Mouse (Mus musculus) C2C12 (cell line): ENCODE measurements around the gene Efcab5. TPM values are rescaled to one million over a fixed set of nuclear protein-coding genes. Genes with fewer than 3 reads are reported as not detected.
"Not testable (repeated sequence)": the region's sequence is repeated elsewhere in the genome, so short reads cannot be mapped to it uniquely, and the experiment has no call there.

Source experiments
- H3K27me3 ChIP-seq: one replicate; pipeline ENCODE4 v1.6.1; 2011; ENCODE audit not compliant: control insufficient read depth, insufficient read depth, insufficient read length
- H3K36me3 ChIP-seq: one replicate; pipeline ENCODE4 v1.6.1; 2011; ENCODE audit not compliant: control insufficient read depth, insufficient read depth
- H3K4me3 ChIP-seq: one replicate; pipeline ENCODE4 v1.5.1; 2011; ENCODE audit warnings: mild to moderate bottlenecking, control low read depth; ENCODE audit not compliant: poor library complexity, insufficient read depth, severe bottlenecking
- H3K79me2 ChIP-seq: one replicate; pipeline ENCODE4 v1.6.1; 2011; ENCODE audit not compliant: control insufficient read depth, insufficient read depth
- H3K79me3 ChIP-seq: one replicate; pipeline ENCODE4 v1.6.1; 2011; ENCODE audit warnings: low read depth, control low read depth
- H3ac ChIP-seq: one replicate; pipeline ENCODE3; 2011; ENCODE audit warnings: low read depth; ENCODE audit not compliant: control insufficient read depth, insufficient read length
- CEBPB ChIP-seq: IDR thresholded peaks from one replicate; pipeline ENCODE4 v1.6.1; 2011; ENCODE audit warnings: low read depth, mild to moderate bottlenecking, control low read depth, moderate library complexity
- CTCF ChIP-seq: IDR thresholded peaks from one replicate; pipeline ENCODE4 v1.5.1; 2011; ENCODE audit not compliant: control insufficient read depth, insufficient read depth, insufficient read length
- FOSL1 ChIP-seq: IDR thresholded peaks from one replicate; pipeline ENCODE4 v1.8.0; 2011; ENCODE audit warnings: mild to moderate bottlenecking, low read length; ENCODE audit not compliant: poor library complexity, insufficient read depth, severe bottlenecking
- MAX ChIP-seq: IDR thresholded peaks from one replicate; pipeline ENCODE4 v1.6.1; 2011; ENCODE audit warnings: mild to moderate bottlenecking, control low read depth
- MYOD1 ChIP-seq: IDR thresholded peaks from one replicate; pipeline ENCODE4 v1.6.1; 2011; ENCODE audit warnings: low read depth; ENCODE audit not compliant: control insufficient read depth, insufficient read length
- MYOG ChIP-seq: IDR thresholded peaks from one replicate; pipeline ENCODE4 v1.6.1; 2011; ENCODE audit not compliant: control insufficient read depth, insufficient read length; ENCODE audit errors: extremely low read depth
- USF1 ChIP-seq: IDR thresholded peaks from one replicate; pipeline ENCODE4 v1.6.1; 2011; ENCODE audit warnings: low read depth, mild to moderate bottlenecking, control low read depth, moderate library complexity
- polyA plus RNA-seq: library from polyadenylated mRNA; unstranded; fragments of >200 nt; fragmentation: generic; extraction: Trizol; gene quantifications from one replicate; pipeline ENCODE4 v1.2.1, GENCODE M21; 2012; ENCODE audit warnings: missing spikeins

Efcab5 gene
- polyA plus RNA-seq, 1 experiment: 0.05 TPM

DNA sequence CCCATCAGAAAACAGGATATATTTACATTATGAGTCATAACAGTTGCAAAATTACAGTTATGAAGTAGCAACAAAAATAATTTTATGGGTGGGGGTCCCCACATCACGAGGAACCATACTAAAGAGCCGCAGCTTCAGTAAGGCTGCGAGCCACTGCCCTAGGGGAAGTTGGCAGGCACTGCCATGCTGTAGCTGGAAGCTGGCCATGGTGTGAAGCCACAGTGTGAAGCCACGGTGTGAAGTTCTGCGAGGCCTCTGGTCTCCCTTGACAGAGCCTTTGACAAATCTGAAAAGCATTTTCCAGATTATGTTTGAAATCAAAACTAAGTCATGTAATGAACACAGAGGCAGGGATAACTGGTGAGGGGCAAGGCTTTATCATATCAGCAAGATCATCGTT, 77.6 kb downstream of the Efcab5 start:
- Histone ChIP-seq H3K4me3 (no peak overlapping the region), H3K36me3 (no peaks in the 10 kb centered on the region), H3K79me3 (no peaks in the 10 kb centered on the region), H3K27me3 (no peaks in the 10 kb centered on the region), H3ac (no peak overlapping the region), H3K79me2 (no peaks in the 10 kb centered on the region)
- TF ChIP-seq FOSL1 (no peak), MYOD1 (no peak), MYOG (no peak), CEBPB (no peak)

DNA sequence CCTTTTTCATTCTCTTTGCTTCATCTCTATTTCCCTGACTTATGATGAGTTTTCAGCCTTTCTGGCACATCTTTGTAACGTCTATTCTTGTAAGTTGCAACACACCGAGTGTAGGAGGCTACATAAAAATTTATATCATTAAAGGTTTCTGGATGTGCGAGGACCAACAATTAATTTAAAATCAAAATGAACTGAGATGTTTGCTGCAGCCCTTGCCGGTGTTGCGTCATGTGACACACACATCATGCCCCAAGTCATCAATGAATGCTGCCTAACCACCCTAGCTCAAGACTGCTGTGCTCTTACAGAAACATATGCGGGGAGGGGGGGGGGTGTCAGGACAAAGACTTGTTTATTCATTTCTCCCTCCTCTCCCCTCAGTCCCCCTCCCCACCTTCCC, 80.3 kb downstream of the Efcab5 start:
- Histone ChIP-seq H3K79me2 (no peaks in the 10 kb centered on the region), H3K79me3 (no peaks in the 10 kb centered on the region), H3K4me3 (no peak overlapping the region), H3K36me3 (no peaks in the 10 kb centered on the region), H3K27me3 (no peaks in the 10 kb centered on the region), H3ac (no peak overlapping the region)
- TF ChIP-seq FOSL1 (no peak), MYOD1 (no peak), MAX (no peak), MYOG (no peak), USF1 (no peak), CTCF (no peak), CEBPB (no peak)

DNA sequence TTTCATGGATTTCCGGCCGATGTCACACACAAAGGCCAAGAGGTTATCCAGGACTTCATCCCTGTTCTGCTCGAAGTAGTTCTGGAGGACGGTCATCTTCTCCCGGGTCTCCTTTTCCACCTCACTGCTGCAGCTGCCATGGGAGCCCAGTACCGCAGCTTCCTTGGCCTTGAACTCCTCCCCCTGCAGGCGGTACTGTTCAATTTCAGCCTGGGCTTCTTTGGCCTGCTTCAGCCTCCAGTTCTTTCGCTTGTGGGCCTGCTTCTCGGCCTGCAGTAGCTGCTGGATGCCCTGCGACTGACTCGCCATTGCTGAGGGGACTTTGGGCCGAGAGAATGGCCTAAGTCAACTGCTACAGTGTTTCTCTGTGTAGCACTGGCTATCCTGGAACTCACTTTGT, 80.9 kb downstream of the Efcab5 start:
- not testable (repeated sequence) for H3K36me3 ChIP-seq, H3K4me3 ChIP-seq, H3K27me3 ChIP-seq, H3ac ChIP-seq, H3K79me3 ChIP-seq, H3K79me2 ChIP-seq

DNA sequence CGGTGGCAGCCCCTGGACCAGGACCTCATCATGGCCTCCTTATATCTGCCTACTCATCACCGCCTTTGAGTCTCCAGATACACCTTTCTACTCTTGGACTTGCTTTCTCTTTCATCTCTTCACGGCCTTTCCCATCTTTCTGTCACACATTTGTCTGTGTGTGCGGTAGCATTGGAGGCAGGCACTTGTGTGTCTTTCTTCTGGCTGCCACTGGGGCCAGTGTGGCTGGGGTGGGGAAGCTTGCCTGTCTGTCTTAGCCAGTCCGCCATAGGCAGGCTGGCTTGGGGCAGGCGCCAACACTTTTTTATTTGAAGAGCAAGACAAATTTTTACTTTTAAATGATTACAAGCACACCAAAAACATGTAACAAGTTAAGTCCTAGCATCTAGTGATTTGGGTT, 81.8 kb downstream of the Efcab5 start:
- H3K79me3 ChIP-seq: no peaks in the 10 kb centered on the region
- H3ac ChIP-seq: no peak overlapping the region
- no peak for TF ChIP-seq MAX
- TF ChIP-seq MYOG: no peak
- no peak for TF ChIP-seq FOSL1
- TF ChIP-seq USF1: no peak
- TF ChIP-seq MYOD1: no peak
- no peak for TF ChIP-seq CEBPB
- no peak for TF ChIP-seq CTCF
- no peaks in the 10 kb centered on the region for H3K36me3 ChIP-seq
- H3K27me3 ChIP-seq: peaks cover 7% of the 10 kb centered on the region
- H3K4me3 ChIP-seq: no peak overlapping the region
- H3K79me2 ChIP-seq: no peaks in the 10 kb centered on the region

DNA sequence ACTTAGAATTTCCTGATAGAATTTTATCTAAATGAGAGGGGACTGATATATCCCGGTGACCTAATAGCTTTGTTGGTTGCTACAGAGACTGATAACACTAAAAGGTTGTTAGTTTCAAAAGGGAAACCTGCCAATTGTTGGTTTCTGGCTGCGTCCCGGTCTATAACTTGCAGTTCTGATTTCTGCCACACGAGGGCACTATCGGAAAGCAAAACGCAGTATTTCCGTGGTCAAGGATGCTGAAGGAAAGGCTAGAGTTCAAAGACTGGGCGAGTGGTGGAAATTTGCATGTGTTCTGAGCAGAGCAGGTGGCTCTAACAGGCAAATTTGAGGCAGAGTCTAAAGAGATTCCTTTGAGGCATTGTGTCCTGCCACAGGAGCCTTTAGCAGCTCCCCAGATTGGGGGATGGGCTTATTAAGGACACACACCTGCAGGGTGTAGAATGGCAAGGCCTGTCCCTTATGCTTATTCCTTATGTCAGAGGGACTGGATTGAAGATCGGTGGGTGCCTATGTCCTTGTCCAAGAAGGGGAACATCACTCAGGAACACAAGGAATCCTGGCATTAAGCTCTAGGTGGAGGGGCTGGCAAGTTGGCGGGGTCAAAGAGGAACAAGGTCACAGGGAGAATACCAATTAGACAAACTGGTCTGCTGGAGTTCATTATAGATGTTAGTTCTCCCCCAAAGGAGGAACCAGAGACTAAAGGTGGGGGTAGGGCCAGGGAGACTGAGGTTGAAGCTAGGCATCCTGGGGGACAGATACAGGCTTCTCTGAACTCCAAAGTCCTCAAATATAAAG, 88.4 kb downstream of the Efcab5 start:
- H3ac ChIP-seq: no peak overlapping the region
- peak; percentile 31 for TF ChIP-seq MAX
- TF ChIP-seq FOSL1: no peak
- TF ChIP-seq CTCF: peak; percentile 70
- H3K79me3 ChIP-seq: no peaks in the 10 kb centered on the region
- no peaks in the 10 kb centered on the region for H3K36me3 ChIP-seq
- H3K27me3 ChIP-seq: peaks cover 19% of the 10 kb centered on the region
- H3K4me3 ChIP-seq: no peak overlapping the region
- H3K79me2 ChIP-seq: no peaks in the 10 kb centered on the region

DNA sequence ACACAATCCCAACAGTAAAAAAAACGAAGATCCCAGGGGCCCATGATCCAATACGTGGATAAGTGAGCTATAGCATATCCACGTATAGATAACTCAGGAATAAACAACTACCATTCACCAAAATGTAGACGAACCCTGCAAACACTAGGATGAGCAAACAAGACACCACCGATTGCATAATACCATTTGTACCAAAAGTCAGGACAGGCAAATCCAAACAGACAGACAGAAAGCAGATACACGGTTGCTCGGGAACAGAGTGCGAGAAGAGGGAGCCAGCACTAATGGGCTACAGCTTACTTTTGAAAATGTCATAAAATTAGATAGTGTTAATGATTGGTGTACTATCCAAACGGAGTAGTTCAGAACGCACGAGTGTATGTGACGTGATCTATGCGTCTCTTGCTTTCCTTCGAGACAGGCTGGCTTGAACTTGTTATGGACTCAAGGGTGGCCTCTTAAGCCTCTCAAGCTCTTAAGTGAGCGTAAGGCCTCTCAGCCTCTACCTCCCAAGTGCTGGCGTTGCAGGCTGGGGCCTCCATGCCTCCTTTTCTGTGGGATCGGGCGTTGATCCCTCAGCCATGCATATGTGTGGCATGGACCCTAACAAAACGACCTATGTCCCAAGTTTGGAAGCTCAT, 90.3 kb downstream of the Efcab5 start:
- Histone ChIP-seq H3K79me2 (no peaks in the 10 kb centered on the region), H3ac (no peak overlapping the region), H3K27me3 (peaks cover 19% of the 10 kb centered on the region), H3K4me3 (no peak overlapping the region), H3K79me3 (no peaks in the 10 kb centered on the region), H3K36me3 (no peaks in the 10 kb centered on the region)
- TF ChIP-seq CEBPB (peak; percentile 38), MAX (no peak)
